Mouse (Mus musculus): ENCODE data around the gene Catsper1.
A peak's percentile ranks its signal among the peaks of the same experiment; 100 is the strongest.
"Not testable (repeated sequence)": the region's sequence is repeated elsewhere in the genome, so short reads cannot be mapped to it uniquely, and the experiment has no call there.

Gene Catsper1

GRCm38 (mm10) chr19:5341360-5341759 lies 5.8 kb downstream of the Catsper1 start:
- no peak for TF ChIP-seq GATA4 (IDR thresholded peaks at IDR 0.05; ENCODE audit: insufficient replicate concordance, low read length)

DNA sequence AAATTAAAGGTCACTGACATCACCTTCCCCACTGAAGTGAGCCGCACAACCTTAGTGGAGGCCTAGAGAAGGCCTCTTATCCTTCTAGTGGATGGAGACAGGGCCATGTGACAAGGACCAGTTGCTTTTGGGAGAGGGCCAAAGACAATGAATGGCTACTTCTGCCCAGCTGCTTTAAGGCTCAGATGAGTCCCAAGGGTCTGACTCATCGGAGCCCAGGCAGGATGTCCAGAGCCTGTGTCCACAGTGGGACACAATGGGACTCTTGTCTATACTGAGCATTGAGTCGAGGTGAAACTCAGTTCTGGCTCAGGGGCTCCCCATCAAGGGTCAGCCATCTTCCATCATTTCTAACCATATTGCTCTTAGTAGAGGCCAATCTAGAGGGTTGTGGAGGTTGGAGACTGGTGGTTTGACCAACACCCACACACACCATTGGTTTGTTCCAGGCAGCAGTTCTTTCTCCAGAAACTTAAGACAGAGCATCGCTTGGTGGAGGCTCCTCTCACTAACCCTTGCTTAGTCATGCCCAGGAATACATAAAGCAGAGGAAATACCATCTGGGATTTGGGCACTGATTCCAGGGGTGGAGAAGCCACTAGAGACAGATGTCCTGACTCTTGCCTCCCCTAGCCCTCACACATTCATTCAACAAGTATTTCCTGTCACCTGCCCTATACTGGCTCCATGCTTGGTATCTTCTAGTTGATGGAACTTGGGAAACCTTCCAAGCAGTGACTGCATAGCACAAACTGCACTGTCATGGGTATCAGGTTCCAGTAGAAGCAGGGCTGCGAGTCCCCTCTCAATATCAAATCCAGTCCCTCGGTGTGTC lies 10.0 kb downstream of the Catsper1 start:
- TF ChIP-seq GATA4 (IDR thresholded peaks at IDR 0.05; ENCODE audit: insufficient replicate concordance, low read length), result no peak

DNA sequence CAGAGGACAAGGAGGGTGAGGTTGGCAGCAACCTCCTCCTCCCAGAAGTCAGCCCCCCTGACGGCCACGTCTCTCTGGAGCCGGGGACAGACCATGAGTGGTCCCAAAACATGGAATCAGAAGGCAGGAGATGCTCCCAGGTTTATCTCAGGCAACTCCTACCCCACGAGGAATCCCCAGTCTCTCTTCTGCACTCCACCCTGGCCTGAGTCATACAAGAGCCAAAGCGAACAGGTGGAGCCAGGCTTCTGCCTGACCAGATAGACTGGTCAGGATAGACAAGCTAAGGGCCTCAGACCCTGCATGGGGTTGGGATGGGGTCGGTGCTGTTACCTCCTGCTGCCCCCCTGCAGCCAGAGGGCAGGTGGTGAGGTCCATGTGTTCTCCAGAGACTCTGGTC lies 12.5 kb downstream of the Catsper1 start:
- no peak for TF ChIP-seq GATA4 (IDR thresholded peaks at IDR 0.05; ENCODE audit: insufficient replicate concordance, low read length)

GRCm38 (mm10) chr19:5348526-5349501 lies 13.3 kb downstream of the Catsper1 start:
- TF ChIP-seq GATA4 (IDR thresholded peaks at IDR 0.05; ENCODE audit: insufficient replicate concordance, low read length), result no peak

GRCm38 (mm10) chr19:5349502-5349873 lies 13.9 kb downstream of the Catsper1 start, which contains the start of gene Cst6:
Gene Cst6, minus strand, starts transcription at chr19:5349574.
- not testable (repeated sequence) for TF ChIP-seq GATA4 (IDR thresholded peaks at IDR 0.05; ENCODE audit: insufficient replicate concordance, low read length)

GRCm38 (mm10) chr19:5353609-5354008 lies 18.1 kb downstream of the Catsper1 start:
- no peak for TF ChIP-seq GATA4 (IDR thresholded peaks at IDR 0.05; ENCODE audit: insufficient replicate concordance, low read length)

DNA sequence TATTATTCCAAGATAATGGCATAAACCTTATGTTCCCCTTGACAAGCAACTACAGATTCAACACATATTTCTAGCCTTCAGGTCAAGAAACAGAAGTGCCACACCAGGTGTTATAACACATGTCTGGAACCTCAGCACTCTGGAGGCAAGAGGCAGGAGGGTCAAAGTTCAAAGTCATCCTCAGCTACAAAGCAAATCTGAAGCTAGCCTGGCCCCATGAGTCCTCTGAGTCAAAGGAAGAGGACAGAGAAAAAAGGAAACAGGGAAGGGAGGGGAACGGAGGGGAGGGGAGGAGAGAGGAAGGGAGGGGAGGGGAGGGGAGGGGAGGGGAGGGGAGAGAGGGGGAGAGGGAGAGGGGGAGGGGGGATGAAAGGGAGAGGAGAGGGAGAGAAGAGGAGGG lies 20.5 kb downstream of the Catsper1 start:
- TF ChIP-seq GATA4 (IDR thresholded peaks at IDR 0.05; ENCODE audit: insufficient replicate concordance, low read length), result no peak

DNA sequence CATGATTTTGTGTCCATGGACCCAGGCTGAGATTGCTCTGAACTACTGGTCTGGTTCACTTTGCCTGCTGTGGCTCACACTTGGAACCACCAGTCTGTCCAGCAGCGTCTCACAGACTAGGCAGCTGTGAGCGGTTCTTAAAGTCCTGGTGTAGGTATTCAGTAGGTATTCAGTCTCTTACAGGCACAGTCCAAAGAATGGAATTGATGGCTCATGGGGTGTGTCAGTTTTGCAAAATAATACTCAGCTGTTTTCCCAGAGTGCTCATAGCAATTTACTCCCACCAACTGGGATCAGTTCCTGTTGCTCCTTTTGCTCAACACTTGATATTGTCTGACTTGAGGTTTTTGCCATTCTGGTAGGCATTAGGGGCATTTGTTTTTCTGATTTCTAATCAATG lies 26.6 kb downstream of the Catsper1 start:
- no peak for TF ChIP-seq GATA4 (IDR thresholded peaks at IDR 0.05; ENCODE audit: insufficient replicate concordance, low read length)

DNA sequence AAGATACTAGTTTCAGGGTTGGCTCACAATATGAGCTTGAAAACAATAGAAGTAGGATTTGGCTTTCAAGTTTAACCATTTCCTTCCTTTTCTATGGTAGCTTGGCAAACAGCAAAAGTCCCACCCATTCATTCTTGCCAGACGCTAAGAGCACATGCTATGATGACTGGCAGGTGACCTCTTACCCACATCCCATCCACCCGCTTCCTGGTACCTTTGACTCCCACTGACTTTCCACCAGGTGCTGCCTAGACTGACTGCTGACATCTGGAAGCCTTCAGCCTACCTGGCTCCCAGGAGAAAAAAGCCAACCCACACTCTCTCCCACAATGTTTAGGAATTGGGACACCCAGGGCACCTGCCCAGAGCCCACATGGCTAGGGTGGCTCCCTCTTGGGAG lies 28.6 kb downstream of the Catsper1 start:
- no peak for TF ChIP-seq GATA4 (IDR thresholded peaks at IDR 0.05; ENCODE audit: insufficient replicate concordance, low read length)

- no peak for TF ChIP-seq GATA4 (IDR thresholded peaks at IDR 0.05; ENCODE audit: insufficient replicate concordance, low read length)
These were observed 30.2 kb downstream of the Catsper1 start for GRCm38 (mm10) chr19:5365751-5366150.

DNA sequence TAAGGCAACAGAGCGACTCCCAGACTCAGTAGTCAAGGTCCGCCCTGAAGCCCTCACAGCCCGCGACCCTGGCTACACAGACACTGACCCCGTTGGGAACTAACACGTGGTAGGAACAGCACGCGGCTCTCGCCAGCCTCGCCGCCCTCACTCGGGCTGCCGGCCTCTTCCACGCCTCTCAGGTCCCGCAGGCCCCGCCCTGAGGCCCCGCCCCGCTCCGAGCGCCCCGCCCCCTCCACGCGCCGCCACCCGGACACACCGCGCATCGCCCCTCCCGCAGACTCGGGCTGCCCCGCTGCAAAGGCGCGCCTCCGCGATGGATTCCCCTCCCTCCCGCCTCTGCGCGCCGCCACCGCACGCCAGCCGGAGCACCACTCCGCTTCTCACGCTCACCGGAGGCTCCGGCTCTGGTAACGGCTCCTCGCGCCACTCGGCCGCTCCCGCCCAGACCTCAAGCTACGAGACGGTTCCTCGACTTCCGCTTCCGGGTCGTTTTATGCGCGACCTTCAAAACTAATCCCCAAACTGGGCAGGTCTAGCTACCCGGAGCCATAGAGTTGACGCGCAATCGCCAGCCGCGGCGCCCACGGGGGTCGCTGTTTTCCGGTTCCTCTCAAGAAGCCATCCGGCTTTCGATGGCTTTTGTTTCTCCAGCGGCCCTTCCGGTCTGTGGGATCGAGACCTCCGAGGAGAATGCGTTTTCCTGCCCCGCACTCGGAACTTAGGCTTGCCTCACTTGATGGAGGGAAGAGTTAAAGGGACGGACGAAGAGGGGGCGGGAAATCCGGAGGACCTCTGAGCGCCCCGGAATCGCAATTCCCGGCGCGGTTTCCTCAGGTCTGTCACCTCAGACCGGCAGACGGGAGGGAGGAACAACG lies 30.9 kb downstream of the Catsper1 start, which contains the start of gene Eif1ad:
Gene Eif1ad, plus strand, starts transcription at position 567 of the 878 bp plus-strand sequence.
- TF ChIP-seq GATA4 (IDR thresholded peaks at IDR 0.05; ENCODE audit: insufficient replicate concordance, low read length), result peak; percentile 19; the same call in 1 of the 2 replicates

GRCm38 (mm10) chr19:5367053-5367359 lies 31.5 kb downstream of the Catsper1 start, which contains the start of gene Banf1:
Gene Banf1, minus strand, starts transcription at chr19:5367168.
- no peak for TF ChIP-seq GATA4 (IDR thresholded peaks at IDR 0.05; ENCODE audit: insufficient replicate concordance, low read length)

- TF ChIP-seq GATA4 (IDR thresholded peaks at IDR 0.05; ENCODE audit: insufficient replicate concordance, low read length), result no peak
These were observed 31.9 kb downstream of the Catsper1 start for GRCm38 (mm10) chr19:5367455-5367854.

- no peak for TF ChIP-seq GATA4 (IDR thresholded peaks at IDR 0.05; ENCODE audit: insufficient replicate concordance, low read length)
These were observed 35.4 kb downstream of the Catsper1 start for GRCm38 (mm10) chr19:5370932-5371331.

DNA sequence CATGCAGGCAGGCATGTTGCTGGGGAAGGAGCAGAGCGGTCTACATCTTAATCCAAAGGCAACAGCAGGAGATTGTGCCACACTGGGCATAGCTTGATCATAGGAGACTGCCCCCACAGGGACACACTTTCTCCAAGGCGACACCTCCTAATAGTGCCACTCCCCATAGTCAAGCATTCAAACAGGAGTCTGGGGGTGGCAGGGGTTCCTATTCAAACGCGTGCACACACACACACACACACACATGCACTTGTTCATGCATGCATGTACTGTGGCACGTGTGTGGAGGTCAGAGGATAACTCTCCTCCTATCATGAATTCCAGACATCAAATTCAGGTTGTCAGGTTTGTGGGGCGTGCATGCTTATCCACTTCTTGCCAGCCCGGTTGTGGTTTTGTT lies 37.2 kb downstream of the Catsper1 start:
- TF ChIP-seq GATA4 (IDR thresholded peaks at IDR 0.05; ENCODE audit: insufficient replicate concordance, low read length), result no peak

Measured in liver, adult (tissue).